Mouse (Mus musculus): ENCODE measurements around the gene Kazald1. TPM values are rescaled to one million over a fixed set of nuclear protein-coding genes. Genes with fewer than 3 reads are reported as not detected.
"Not testable (repeated sequence)": the region's sequence is repeated elsewhere in the genome, so short reads cannot be mapped to it uniquely, and the experiment has no call there.

Gene Kazald1
- polyA plus RNA-seq, 1 experiment from 2014 or later, result 11.2 TPM

- WGBS, result 32% methylated on average over 8 of the region's 8 CpGs
- no peak overlapping the region for H3K4me2 ChIP-seq (replicated peaks; ENCODE audit: low read depth, low read length)
- DNase-seq (ENCODE audit: low spot score) (peak; percentile 64), ATAC-seq (peak; percentile 39)
- no peaks in the 10 kb centered on the region for H3K9me3 ChIP-seq (ENCODE audit: low read length)
- H3K4me3 ChIP-seq (ENCODE audit: low read depth, low read length), result no peak overlapping the region
- H3K27ac ChIP-seq (ENCODE audit: low read length), result no peak overlapping the region
- H3K9ac ChIP-seq (replicated peaks; ENCODE audit: low read depth), result no peak overlapping the region
- no peaks in the 10 kb centered on the region for H3K27me3 ChIP-seq (replicated peaks; ENCODE audit: insufficient read depth, low read length)
- TF ChIP-seq CTCF (IDR thresholded peaks at IDR 0.05) (peak; percentile 90), EP300 (IDR thresholded peaks at IDR 0.05) (no peak)
- H3K36me3 ChIP-seq (ENCODE audit: insufficient read depth, low read length), result 0 out of 2 replicates have a peak, but pooled peaks cover 10% of the 10 kb centered on the region
- no peaks in the 10 kb centered on the region; the same call in 1 of the 2 replicates for H3K4me1 ChIP-seq (ENCODE audit: insufficient read depth, low read depth, low read length)
Observed at GRCm38 (mm10) chr19:45030111-45030510, 44.9 kb upstream of the Kazald1 start.

GRCm38 (mm10) chr19:45030746-45031693 is 44.0 kb upstream of the Kazald1 start:
- Histone ChIP-seq H3K36me3 (ENCODE audit: insufficient read depth, low read length) (0 out of 2 replicates have a peak, but pooled peaks cover 6% of the 10 kb centered on the region), H3K4me2 (replicated peaks; ENCODE audit: low read depth, low read length) (peak overlapping the region; percentile 52), H3K27ac (ENCODE audit: low read length) (no peak overlapping the region), H3K4me3 (ENCODE audit: low read depth, low read length) (no peak overlapping the region), H3K4me1 (ENCODE audit: insufficient read depth, low read depth, low read length) (no peaks in the 10 kb centered on the region; the same call in 1 of the 2 replicates), H3K27me3 (replicated peaks; ENCODE audit: insufficient read depth, low read length) (no peaks in the 10 kb centered on the region), H3K9ac (replicated peaks; ENCODE audit: low read depth) (no peak overlapping the region), H3K9me3 (ENCODE audit: low read length) (no peaks in the 10 kb centered on the region)
- 35% methylated on average over 20 of the region's 20 CpGs for WGBS
- ATAC-seq (peak; percentile 52), DNase-seq (ENCODE audit: low spot score) (peak; percentile 95)
- peak; percentile 91 for TF ChIP-seq CTCF (IDR thresholded peaks at IDR 0.05)
- no peak for TF ChIP-seq EP300 (IDR thresholded peaks at IDR 0.05)

- Histone ChIP-seq H3K9ac (replicated peaks; ENCODE audit: low read depth) (no peak overlapping the region), H3K4me1 (ENCODE audit: insufficient read depth, low read depth, low read length) (no peaks in the 10 kb centered on the region; the same call in 1 of the 2 replicates), H3K9me3 (ENCODE audit: low read length) (no peaks in the 10 kb centered on the region), H3K27ac (ENCODE audit: low read length) (no peak overlapping the region), H3K4me3 (ENCODE audit: low read depth, low read length) (no peak overlapping the region), H3K4me2 (replicated peaks; ENCODE audit: low read depth, low read length) (no peak overlapping the region), H3K36me3 (ENCODE audit: insufficient read depth, low read length) (no peaks in the 10 kb centered on the region), H3K27me3 (replicated peaks; ENCODE audit: insufficient read depth, low read length) (no peaks in the 10 kb centered on the region)
- DNase-seq (ENCODE audit: low spot score), result peak; percentile 92
- WGBS, result 8% methylated on average over 4 of the region's 4 CpGs
- ATAC-seq, result peak; percentile 66
- TF ChIP-seq EP300 (IDR thresholded peaks at IDR 0.05), result no peak
- peak; percentile 89 for TF ChIP-seq CTCF (IDR thresholded peaks at IDR 0.05)
Observed at GRCm38 (mm10) chr19:45031780-45032179, 43.3 kb upstream of the Kazald1 start.

GRCm38 (mm10) chr19:45032570-45033332 is 42.3 kb upstream of the Kazald1 start:
- no peak overlapping the region for H3K4me2 ChIP-seq (replicated peaks; ENCODE audit: low read depth, low read length)

GRCm38 (mm10) chr19:45036867-45037266 is 38.2 kb upstream of the Kazald1 start:
- ATAC-seq (peak; percentile 52), DNase-seq (ENCODE audit: low spot score) (peak; percentile 46)
- Histone ChIP-seq H3K4me2 (replicated peaks; ENCODE audit: low read depth, low read length) (no peak overlapping the region), H3K27me3 (replicated peaks; ENCODE audit: insufficient read depth, low read length) (no peaks in the 10 kb centered on the region), H3K27ac (ENCODE audit: low read length) (no peak overlapping the region), H3K36me3 (ENCODE audit: insufficient read depth, low read length) (no peaks in the 10 kb centered on the region), H3K4me1 (ENCODE audit: insufficient read depth, low read depth, low read length) (no peaks in the 10 kb centered on the region), H3K9me3 (ENCODE audit: low read length) (no peaks in the 10 kb centered on the region), H3K9ac (replicated peaks; ENCODE audit: low read depth) (no peak overlapping the region), H3K4me3 (ENCODE audit: low read depth, low read length) (no peak overlapping the region)
- WGBS, result 37% methylated on average over 15 of the region's 16 CpGs
- TF ChIP-seq CTCF (IDR thresholded peaks at IDR 0.05), result peak; percentile 87
- TF ChIP-seq EP300 (IDR thresholded peaks at IDR 0.05), result no peak

More at GRCm38 (mm10) chr19:45032570-45033332, 42.3 kb upstream of the Kazald1 start:
- no peak overlapping the region for H3K4me3 ChIP-seq (ENCODE audit: low read depth, low read length)
- H3K9me3 ChIP-seq (ENCODE audit: low read length), result no peaks in the 10 kb centered on the region
- H3K27ac ChIP-seq (ENCODE audit: low read length), result no peak overlapping the region
- no peaks in the 10 kb centered on the region for H3K36me3 ChIP-seq (ENCODE audit: insufficient read depth, low read length)
- DNase-seq (ENCODE audit: low spot score), result peak; percentile 66
- H3K27me3 ChIP-seq (replicated peaks; ENCODE audit: insufficient read depth, low read length), result no peaks in the 10 kb centered on the region
- 49% methylated on average over 17 of the region's 17 CpGs for WGBS
- no peaks in the 10 kb centered on the region; the same call in 1 of the 2 replicates for H3K4me1 ChIP-seq (ENCODE audit: insufficient read depth, low read depth, low read length)
- no peak overlapping the region for H3K9ac ChIP-seq (replicated peaks; ENCODE audit: low read depth)
- TF ChIP-seq CTCF (IDR thresholded peaks at IDR 0.05), result peak; percentile 69
- TF ChIP-seq EP300 (IDR thresholded peaks at IDR 0.05), result no peak
- no peak for ATAC-seq

GRCm38 (mm10) chr19:45038198-45038597 is 36.8 kb upstream of the Kazald1 start:
- not testable (repeated sequence) for H3K27me3 ChIP-seq (replicated peaks; ENCODE audit: insufficient read depth, low read length); ATAC-seq
- WGBS, result 81% methylated on average over 7 of the region's 7 CpGs

More at GRCm38 (mm10) chr19:45038198-45038597, 36.8 kb upstream of the Kazald1 start:
- not testable (repeated sequence) for H3K9me3 ChIP-seq (ENCODE audit: low read length); H3K36me3 ChIP-seq (ENCODE audit: insufficient read depth, low read length); H3K9ac ChIP-seq (replicated peaks; ENCODE audit: low read depth); H3K4me3 ChIP-seq (ENCODE audit: low read depth, low read length); H3K4me2 ChIP-seq (replicated peaks; ENCODE audit: low read depth, low read length); DNase-seq (ENCODE audit: low spot score); H3K4me1 ChIP-seq (ENCODE audit: insufficient read depth, low read depth, low read length); H3K27ac ChIP-seq (ENCODE audit: low read length)
